In the genomic region with DNA sequence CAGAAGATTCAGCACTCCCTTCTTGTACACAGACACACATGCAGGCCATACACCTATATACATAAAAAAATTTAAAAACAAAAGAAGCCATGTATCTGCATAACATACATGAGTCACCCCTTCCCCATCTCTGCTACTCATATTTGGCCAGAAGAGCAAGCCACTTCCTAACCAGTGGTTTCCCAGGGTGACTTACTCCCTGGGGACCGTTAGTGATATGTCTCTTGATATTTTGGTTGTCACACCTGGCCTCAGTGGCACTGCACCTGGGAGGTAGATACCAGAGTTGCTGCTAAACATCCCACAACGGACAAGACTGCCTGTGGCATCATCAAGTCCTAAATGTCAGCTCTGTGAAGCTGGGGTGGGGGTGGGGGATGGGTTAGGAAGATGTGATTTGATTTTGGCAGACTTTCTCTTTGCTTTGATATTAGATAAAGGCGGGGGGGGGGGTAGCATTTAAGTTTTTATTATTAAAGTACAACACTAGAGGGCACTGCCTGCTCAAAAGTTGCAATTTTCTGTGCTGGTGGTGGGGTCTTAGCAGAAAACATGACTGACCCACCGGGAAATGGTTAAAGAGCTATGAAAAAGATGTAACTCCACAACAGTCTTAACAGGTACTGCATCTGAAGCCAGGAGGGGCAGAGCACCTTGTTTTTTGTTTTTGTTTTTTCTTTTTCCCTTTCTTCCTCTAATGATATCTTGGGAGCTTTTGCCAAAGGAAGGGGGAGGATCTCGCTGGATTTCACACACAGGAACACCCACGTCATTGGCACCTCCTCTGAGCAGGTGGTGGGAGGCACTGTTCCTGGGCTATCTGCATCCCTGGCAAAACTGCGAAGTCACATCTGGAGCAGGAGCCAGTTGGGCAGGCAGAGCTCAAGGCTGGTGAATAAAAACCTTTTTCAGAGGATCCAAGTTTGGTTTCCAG, we compare ENCODE assay signal across 8 mouse cellular contexts. TPM values are rescaled to one million over a fixed set of nuclear protein-coding genes. Genes with fewer than 3 reads are reported as not detected.
DNase-seq lines count a peak whose midpoint lies in the region; ATAC-seq lines count a peak whose summit lies in the region.

No protein-coding gene starts in this region.

- H3K27ac ChIP-seq in forebrain, embryonic 16.5 days (ENCODE audit: low read length): no peak overlapping the region
- H3K27ac ChIP-seq in neural tube, embryonic 12.5 days: no peak overlapping the region

- H3K9me3 ChIP-seq in forebrain, embryonic 16.5 days (ENCODE audit: control insufficient read depth, low read length): no peaks in the 10 kb centered on the region
- no peaks in the 10 kb centered on the region for H3K9me3 ChIP-seq in neural tube, embryonic 12.5 days

- 10% methylated on average over 7 of the region's 7 CpGs for WGBS in forebrain, embryonic 16.5 days
- 13% methylated on average over 7 of the region's 7 CpGs for WGBS in neural tube, embryonic 12.5 days

- H3K4me1 ChIP-seq in forebrain, embryonic 16.5 days (replicated peaks; ENCODE audit: control insufficient read depth, insufficient read depth, low read length): peaks cover 4% of the 10 kb centered on the region
- H3K4me1 ChIP-seq in neural tube, embryonic 12.5 days: 0 out of 2 replicates have a peak, but pooled peaks cover 3% of the 10 kb centered on the region

- no peaks in the 10 kb centered on the region for H3K36me3 ChIP-seq in forebrain, embryonic 16.5 days (ENCODE audit: control insufficient read depth, insufficient read depth)
- no peaks in the 10 kb centered on the region for H3K36me3 ChIP-seq in neural tube, embryonic 12.5 days

- peak; percentile 79 for ATAC-seq in forebrain, embryonic 16.5 days
- ATAC-seq in neural tube, embryonic 12.5 days (ENCODE audit: low FRiP score, low read depth): no peak

- H3K4me3 ChIP-seq in forebrain, embryonic 16.5 days (replicated peaks; ENCODE audit: low read length): 0 out of 2 replicates have a peak overlapping the region, but pooled peaks have one; percentile 14
- H3K4me3 ChIP-seq in neural tube, embryonic 12.5 days: no peak overlapping the region

- H3K9ac ChIP-seq in forebrain, embryonic 16.5 days (replicated peaks; ENCODE audit: low read depth, low read length): no peak overlapping the region
- no peak overlapping the region for H3K9ac ChIP-seq in neural tube, embryonic 12.5 days

- H3K4me2 ChIP-seq in forebrain, embryonic 16.5 days (ENCODE audit: low read length): peak overlapping the region; percentile 46
- H3K4me2 ChIP-seq in neural tube, embryonic 12.5 days (replicated peaks): peak overlapping the region; percentile 45

- H3K27me3 ChIP-seq in forebrain, embryonic 16.5 days (replicated peaks; ENCODE audit: control insufficient read depth, insufficient read depth, low read length): no peaks in the 10 kb centered on the region
- H3K27me3 ChIP-seq in neural tube, embryonic 12.5 days (replicated peaks): no peaks in the 10 kb centered on the region

- DNase-seq in cerebellum, adult 18-20 months: peak; percentile 62
- no peak for DNase-seq in cerebellum, postnatal 4 days (ENCODE audit: low spot score in 2 of 2)
- DNase-seq in ovary, adult 18-20 months (ENCODE audit: low spot score): peak; percentile 36
- DNase-seq in ovary, postnatal 10 days (ENCODE audit: low spot score): no peak
- peak; percentile 23 to 38 for DNase-seq in layer of hippocampus, adult 8-10 months (ENCODE audit: low spot score in 2 of 2)
- no peak for DNase-seq in adrenal gland, postnatal 10 days

RNA-seq across cellular contexts. Expression of a gene that starts 30.0 kb away (rescaled TPM):
- 71.4 and 74.9 TPM in 2 replicates for polyA plus RNA-seq in forebrain, embryonic 16.5 days (2015; fragmentation: Nextera tagmentation; extraction: Ambion mirVana)
- total RNA-seq in layer of hippocampus, adult 8-10 months (2022): 10 to 100 TPM; 42.0 to 70.1 (median 52.4) TPM
- polyA plus RNA-seq in neural tube, embryonic 12.5 days (2016; fragmentation: Nextera tagmentation; extraction: Ambion mirVana): 90.0 and 91.9 TPM in 2 replicates
- 10 to 100 TPM; 34.0 to 36.7 TPM for total RNA-seq in adrenal gland, postnatal 10 days (2021)

RNA-seq across cellular contexts. Expression of a gene that starts 36.7 kb away (rescaled TPM):
- 185 and 205 TPM in 2 replicates for polyA plus RNA-seq in forebrain, embryonic 16.5 days (2015; fragmentation: Nextera tagmentation; extraction: Ambion mirVana)
- 10 to 100 TPM; 68.6 to 95.5 (median 95.0) TPM for total RNA-seq in layer of hippocampus, adult 8-10 months (2022)
- 277 and 278 TPM in 2 replicates for polyA plus RNA-seq in neural tube, embryonic 12.5 days (2016; fragmentation: Nextera tagmentation; extraction: Ambion mirVana)
- 100 to 1,000 TPM in 1 of 2 experiments, 10 to 100 TPM in 1; 89.8 to 110 TPM for total RNA-seq in adrenal gland, postnatal 10 days (2021)

Comparison
In these comparisons a context has a peak if more than half of its experiments do, and no peak if none do; other contexts are left out.
1. DNase-seq: peak in cerebellum, adult 18-20 months (2 of 2), ovary, adult 18-20 months (single experiment) and layer of hippocampus, adult 8-10 months (2 of 2); none in cerebellum, postnatal 4 days (0 of 2), ovary, postnatal 10 days (single experiment) and adrenal gland, postnatal 10 days (single experiment).